19 mouse cellular contexts compared by ENCODE assay signal in genomic region chr1:121771444-121771843, GRCm38 (mm10).
DNase-seq lines count a peak whose midpoint lies in the region; ATAC-seq lines count a peak whose summit lies in the region.
"Had no signal": no experiment of that assay in that cellular context is flagged by ENCODE, and none has a peak within 500 bp of the region (broad histone marks: within the 10 kb centered on the region; RNA-seq: fewer than 3 reads in every experiment).

No protein-coding gene starts in this region.

- DNase-seq in kidney, adult 18-20 months, result no peak
- no peak for DNase-seq in embryonic facial prominence, embryonic 11.5 days (ENCODE audit: low spot score)
- peak; percentile 30 for DNase-seq in limb, embryonic 10.5 days (ENCODE audit: low spot score)
- DNase-seq in thymus, postnatal 36 days, result peak; percentile 13 to 48
- no peak for DNase-seq in cerebellum, adult 18-20 months
- DNase-seq: adrenal gland, postnatal 36 days; cerebellum, postnatal 10 days; heart, adult 18-20 months; kidney, postnatal 36 days; lung, embryonic 14.5 days; retina, postnatal 1 day had no signal

- H3K27me3 ChIP-seq in kidney, embryonic 16.5 days (ENCODE audit: insufficient read depth, low read length), result no peaks in the 10 kb centered on the region
- H3K27me3 ChIP-seq in embryonic facial prominence, embryonic 11.5 days (ENCODE audit: control insufficient read depth, insufficient read depth, low read length), result no peaks in the 10 kb centered on the region
- H3K27me3 ChIP-seq in limb, embryonic 10.5 days (ENCODE audit: low read depth, poor library complexity, severe bottlenecking), result no peaks in the 10 kb centered on the region
- no peaks in the 10 kb centered on the region for H3K27me3 ChIP-seq in intestine, embryonic 15.5 days (replicated peaks)
- H3K27me3 ChIP-seq: forebrain, embryonic 12.5 days; neural tube, embryonic 15.5 days had no signal

- H3K4me3 ChIP-seq in kidney, embryonic 16.5 days (ENCODE audit: low read length), result no peak overlapping the region
- H3K4me3 ChIP-seq in embryonic facial prominence, embryonic 11.5 days (ENCODE audit: low read depth, low read length), result no peak overlapping the region
- no peak overlapping the region for H3K4me3 ChIP-seq in limb, embryonic 10.5 days
- H3K4me3 ChIP-seq in intestine, embryonic 15.5 days (replicated peaks), result no peak overlapping the region
- H3K4me3 ChIP-seq: forebrain, embryonic 12.5 days; neural tube, embryonic 15.5 days had no signal

- H3K9me3 ChIP-seq in kidney, embryonic 16.5 days (ENCODE audit: low read length), result no peaks in the 10 kb centered on the region
- H3K9me3 ChIP-seq in embryonic facial prominence, embryonic 11.5 days (replicated peaks; ENCODE audit: control insufficient read depth, low read length), result no peaks in the 10 kb centered on the region
- no peaks in the 10 kb centered on the region for H3K9me3 ChIP-seq in limb, embryonic 10.5 days (replicated peaks)
- H3K9me3 ChIP-seq in intestine, embryonic 15.5 days, result no peaks in the 10 kb centered on the region
- H3K9me3 ChIP-seq: forebrain, embryonic 12.5 days; neural tube, embryonic 15.5 days had no signal

- no peak overlapping the region for H3K27ac ChIP-seq in kidney, embryonic 16.5 days (ENCODE audit: low read length)
- no peak overlapping the region for H3K27ac ChIP-seq in embryonic facial prominence, embryonic 11.5 days (replicated peaks; ENCODE audit: low read depth, low read length)
- 0 out of 2 replicates have a peak overlapping the region, but pooled peaks have one; percentile 42 for H3K27ac ChIP-seq in limb, embryonic 10.5 days
- no peak overlapping the region for H3K27ac ChIP-seq in intestine, embryonic 15.5 days
- H3K27ac ChIP-seq: forebrain, embryonic 12.5 days; macrophage; neural tube, embryonic 15.5 days had no signal

- H3K9ac ChIP-seq in kidney, embryonic 16.5 days (replicated peaks; ENCODE audit: low read length), result no peak overlapping the region
- H3K9ac ChIP-seq in embryonic facial prominence, embryonic 11.5 days (replicated peaks; ENCODE audit: low read length), result no peak overlapping the region
- H3K9ac ChIP-seq in intestine, embryonic 15.5 days, result no peak overlapping the region
- H3K9ac ChIP-seq: forebrain, embryonic 12.5 days; lung, embryonic 14.5 days; neural tube, embryonic 15.5 days had no signal

- H3K4me2 ChIP-seq in kidney, embryonic 16.5 days (replicated peaks; ENCODE audit: low read depth, low read length), result no peak overlapping the region
- H3K4me2 ChIP-seq in embryonic facial prominence, embryonic 11.5 days (ENCODE audit: low read depth, low read length), result no peak overlapping the region
- no peak overlapping the region for H3K4me2 ChIP-seq in intestine, embryonic 15.5 days (replicated peaks)
- H3K4me2 ChIP-seq: forebrain, embryonic 12.5 days; liver, embryonic 11.5 days; lung, embryonic 14.5 days; neural tube, embryonic 15.5 days had no signal

- 0 out of 2 replicates have a peak, but pooled peaks cover 2% of the 10 kb centered on the region for H3K4me1 ChIP-seq in kidney, embryonic 16.5 days (ENCODE audit: insufficient read depth, low read length)
- H3K4me1 ChIP-seq in embryonic facial prominence, embryonic 11.5 days (ENCODE audit: control insufficient read depth, insufficient read depth, low read length), result no peaks in the 10 kb centered on the region; the same call in 1 of the 2 replicates
- peaks cover 17% of the 10 kb centered on the region for H3K4me1 ChIP-seq in limb, embryonic 10.5 days
- no peaks in the 10 kb centered on the region for H3K4me1 ChIP-seq in intestine, embryonic 15.5 days (replicated peaks)
- H3K4me1 ChIP-seq: neural tube, embryonic 15.5 days had no signal

- WGBS in kidney, embryonic 16.5 days, result 39% methylated on average over 1 of the region's 1 CpGs
- WGBS in embryonic facial prominence, embryonic 11.5 days, result 65% methylated on average over 1 of the region's 1 CpGs
- 72% methylated on average over 1 of the region's 1 CpGs for WGBS in limb, embryonic 10.5 days
- 82% methylated on average over 1 of the region's 1 CpGs for WGBS in intestine, embryonic 15.5 days

- H3K36me3 ChIP-seq in kidney, embryonic 16.5 days (ENCODE audit: insufficient read depth, low read length), result no peaks in the 10 kb centered on the region
- H3K36me3 ChIP-seq in embryonic facial prominence, embryonic 11.5 days (replicated peaks; ENCODE audit: control insufficient read depth, insufficient read depth, low read depth, low read length), result no peaks in the 10 kb centered on the region
- H3K36me3 ChIP-seq in limb, embryonic 10.5 days, result no peaks in the 10 kb centered on the region
- H3K36me3 ChIP-seq in intestine, embryonic 15.5 days, result no peaks in the 10 kb centered on the region
- H3K36me3 ChIP-seq: forebrain, embryonic 12.5 days; neural tube, embryonic 15.5 days had no signal

- ATAC-seq in kidney, embryonic 16.5 days (ENCODE audit: low FRiP score, low TSS enrichment), result peak; percentile 89
- 0 out of 2 replicates have a peak, but pooled peaks have one; percentile 37 for ATAC-seq in embryonic facial prominence, embryonic 11.5 days (replicated peaks; ENCODE audit: insufficient number of reproducible peaks, low FRiP score, low TSS enrichment, low read depth)
- ATAC-seq in intestine, embryonic 15.5 days, result no peak
- ATAC-seq: activated CD4-positive, CD25-positive, alpha-beta regulatory T cell, adult 4 months; inflammation-experienced regulatory T-cells, adult 6 months had no signal

Comparison
In these comparisons a context has a peak if more than half of its experiments do, and no peak if none do; other contexts are left out.
1. DNase-seq: peak in limb, embryonic 10.5 days (single experiment) and thymus, postnatal 36 days (2 of 2); none in kidney, adult 18-20 months (single experiment), embryonic facial prominence, embryonic 11.5 days (single experiment) and cerebellum, adult 18-20 months (0 of 2).